Mouse (Mus musculus): ENCODE data around the gene Tpp2. TPM values are rescaled to one million over a fixed set of nuclear protein-coding genes. Genes with fewer than 3 reads are reported as not detected.

Gene Tpp2
- polyA plus RNA-seq (2014; fragmentation: Illumina TruSeq; extraction: RNeasy Lipid Tissue Mini Kit (QIAGEN cat#74804); ENCODE audit: low read depth, low replicate concordance) = 45.5 TPM

GRCm38 (mm10) chr1:43933488-43934415 lies at the start of gene Tpp2:
Gene Tpp2, plus strand, starts transcription at chr1:43933647.

GRCm38 (mm10) chr1:44019934-44020333 lies 86.5 kb downstream of the Tpp2 start, which contains the start of gene Mettl21c:
Gene Mettl21c, minus strand, starts transcription at chr1:44020034.

Other genes starting within 250 kb of the Tpp2 start
- not detected for gene 1500015O10Rik, start 203.0 kb upstream of the Tpp2 start, polyA plus RNA-seq (2014; fragmentation: Illumina TruSeq; extraction: RNeasy Lipid Tissue Mini Kit (QIAGEN cat#74804); ENCODE audit: low read depth, low replicate concordance)
- gene Uxs1, start 105.8 kb upstream of the Tpp2 start, polyA plus RNA-seq (2014; fragmentation: Illumina TruSeq; extraction: RNeasy Lipid Tissue Mini Kit (QIAGEN cat#74804); ENCODE audit: low read depth, low replicate concordance) = 20.3 TPM
- not detected for gene Mettl21c, start 86.4 kb downstream of the Tpp2 start, polyA plus RNA-seq (2014; fragmentation: Illumina TruSeq; extraction: RNeasy Lipid Tissue Mini Kit (QIAGEN cat#74804); ENCODE audit: low read depth, low replicate concordance)
- gene Gm8251, start 128.3 kb downstream of the Tpp2 start, polyA plus RNA-seq (2014; fragmentation: Illumina TruSeq; extraction: RNeasy Lipid Tissue Mini Kit (QIAGEN cat#74804); ENCODE audit: low read depth, low replicate concordance) = 0.05 TPM
- gene Tex30, start 168.8 kb downstream of the Tpp2 start, polyA plus RNA-seq (2014; fragmentation: Illumina TruSeq; extraction: RNeasy Lipid Tissue Mini Kit (QIAGEN cat#74804); ENCODE audit: low read depth, low replicate concordance) = 25.1 TPM
- gene Kdelc1, start 185.2 kb downstream of the Tpp2 start, polyA plus RNA-seq (2014; fragmentation: Illumina TruSeq; extraction: RNeasy Lipid Tissue Mini Kit (QIAGEN cat#74804); ENCODE audit: low read depth, low replicate concordance) = 10.6 TPM
- gene Bivm, start 185.3 kb downstream of the Tpp2 start, polyA plus RNA-seq (2014; fragmentation: Illumina TruSeq; extraction: RNeasy Lipid Tissue Mini Kit (QIAGEN cat#74804); ENCODE audit: low read depth, low replicate concordance) = 24.4 TPM
- gene Ercc5, start 214.1 kb downstream of the Tpp2 start, polyA plus RNA-seq (2014; fragmentation: Illumina TruSeq; extraction: RNeasy Lipid Tissue Mini Kit (QIAGEN cat#74804); ENCODE audit: low read depth, low replicate concordance) = 15.0 TPM

Data from liver, adult 10 weeks (tissue).